Mouse (Mus musculus): ENCODE results near the gene Spryd4.
A peak's percentile ranks its signal among the peaks of the same experiment; 100 is the strongest.
"Not testable (repeated sequence)": the region's sequence is repeated elsewhere in the genome, so short reads cannot be mapped to it uniquely, and the experiment has no call there.

Gene Spryd4

DNA sequence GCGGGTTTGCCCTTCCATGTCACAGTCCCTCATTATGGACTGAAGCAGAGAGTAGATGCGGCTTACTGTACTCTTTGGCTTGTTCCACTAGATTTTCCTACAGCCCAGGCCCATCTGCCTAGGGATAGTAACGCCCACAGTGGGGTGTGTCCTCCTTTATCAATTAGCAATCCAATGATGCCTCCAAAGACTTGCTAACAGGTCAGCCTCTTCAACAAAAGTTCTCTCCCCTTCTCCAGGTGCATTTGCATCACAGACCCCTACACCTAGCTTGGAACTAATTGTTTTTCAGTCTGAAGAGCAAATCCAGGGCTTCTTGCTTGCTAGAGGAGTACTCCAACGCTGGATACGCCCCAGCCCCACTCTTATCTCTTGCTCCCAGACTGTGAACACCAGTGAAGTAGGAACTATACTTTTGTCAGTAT is 24.4 kb downstream of the Spryd4 start:
- no peak for DNase-seq (ENCODE audit: low spot score)

DNA sequence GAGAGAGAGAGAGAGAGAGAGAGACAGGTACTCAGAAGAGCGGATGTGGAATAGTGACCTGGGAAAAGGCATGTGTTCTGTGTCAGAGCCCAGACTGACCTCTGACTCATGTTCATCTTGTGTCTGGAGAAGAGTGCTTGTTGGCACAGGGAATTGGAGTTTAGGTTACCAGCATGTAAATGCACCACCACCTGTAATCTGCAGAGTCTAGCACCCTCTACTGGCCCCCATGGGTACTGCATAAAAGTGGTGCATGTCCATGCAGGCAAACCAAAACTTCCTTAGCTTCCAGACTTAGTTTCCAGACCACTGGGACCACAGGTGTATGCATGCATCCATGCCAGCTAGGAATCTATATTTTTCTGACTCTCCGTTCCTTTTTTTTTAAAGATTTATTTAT is 25.6 kb downstream of the Spryd4 start:
- peak; percentile 84 for DNase-seq (ENCODE audit: low spot score)

DNA sequence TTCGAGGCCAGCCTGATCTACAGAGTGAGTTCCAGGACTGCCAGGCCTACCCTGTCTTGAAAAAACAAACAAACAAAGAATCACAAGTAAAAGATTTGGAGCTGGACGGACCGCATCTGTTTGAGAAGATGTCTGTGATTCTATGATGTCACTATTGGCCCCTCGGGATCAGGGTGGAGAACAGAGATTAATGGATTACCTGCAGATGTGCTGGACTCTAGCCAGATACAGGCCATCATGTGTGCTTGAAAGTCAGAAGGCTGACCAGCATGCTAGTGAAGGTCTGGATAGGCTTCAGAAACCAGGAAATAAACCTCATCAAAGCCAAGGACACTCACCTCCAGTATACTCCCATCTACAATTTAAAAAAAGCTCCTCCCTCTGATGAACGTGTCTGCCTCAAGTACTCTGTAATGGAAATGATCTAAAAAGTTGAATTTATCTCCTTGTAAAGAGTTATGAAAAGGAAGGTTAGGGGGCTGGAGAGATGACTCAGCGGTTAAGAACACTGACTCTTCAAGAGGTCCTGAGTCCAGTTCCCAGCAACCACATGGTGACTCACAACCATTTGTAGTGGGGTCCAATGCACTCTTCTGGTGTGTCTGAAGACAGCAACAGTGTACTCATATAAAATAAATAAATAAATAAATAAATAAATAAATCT is 26.2 kb downstream of the Spryd4 start:
- DNase-seq (ENCODE audit: low spot score) = no peak

DNA sequence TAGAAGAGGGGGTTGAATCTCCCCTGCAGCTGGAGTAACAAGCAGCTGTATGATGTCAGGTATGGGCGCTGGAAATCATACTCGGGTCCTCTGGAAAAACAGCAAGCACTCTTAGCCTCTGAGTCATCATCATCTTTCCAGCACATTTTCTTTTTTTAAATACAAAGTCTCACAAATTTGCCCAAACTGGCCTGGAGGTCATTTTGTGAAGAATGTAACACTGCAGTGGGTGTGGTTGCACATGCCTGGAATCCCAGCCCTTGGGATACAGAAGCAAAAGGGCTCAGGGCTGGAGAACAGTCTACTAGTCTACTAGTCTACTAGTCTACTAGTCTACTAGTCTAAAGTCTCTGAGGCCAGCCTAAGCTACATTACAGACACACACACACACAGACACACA is 27.3 kb downstream of the Spryd4 start:
- no peak for DNase-seq (ENCODE audit: low spot score)

DNA sequence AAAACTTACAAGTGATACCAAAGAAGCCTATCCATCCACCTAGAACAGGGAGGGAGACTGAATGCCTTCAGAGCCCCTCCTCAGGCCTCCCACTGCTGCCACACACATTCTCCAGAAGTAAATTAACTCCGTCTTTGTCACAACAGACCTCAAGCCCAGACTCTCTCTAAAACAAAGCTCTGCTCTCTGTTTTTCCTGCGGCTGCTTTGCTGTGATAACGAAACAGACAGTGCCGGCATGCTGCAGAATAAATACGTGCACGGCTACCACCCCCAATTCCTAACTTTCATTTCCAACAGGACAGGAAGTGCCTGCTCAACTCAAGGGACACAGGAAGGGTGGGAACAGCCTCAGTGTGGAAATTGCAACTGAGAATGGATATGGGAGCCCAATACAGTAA is 31.6 kb downstream of the Spryd4 start, which contains the start of gene Rbms2:
Gene Rbms2, minus strand, starts transcription at position 309 of the 400 bp plus-strand sequence.
- DNase-seq (ENCODE audit: low spot score) = peak; percentile 82

DNA sequence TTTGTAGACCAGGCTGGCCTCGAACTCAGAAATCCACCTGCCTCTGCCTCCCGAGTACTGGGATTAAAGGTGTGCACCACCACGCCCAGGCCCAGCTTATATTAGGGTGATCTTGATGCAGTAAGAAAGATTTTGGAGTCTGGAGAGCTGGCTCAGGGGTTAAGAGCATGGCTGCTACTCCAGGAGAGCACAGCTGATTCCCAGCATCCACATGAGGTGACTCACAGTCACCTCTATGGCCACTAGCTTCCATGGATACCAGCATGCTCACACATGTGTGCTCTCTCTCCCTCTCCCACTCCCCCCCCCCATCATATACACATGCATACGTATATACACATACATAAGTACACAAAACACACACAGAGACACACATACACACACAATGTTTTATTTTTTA is 34.3 kb downstream of the Spryd4 start:
- no peak for DNase-seq (ENCODE audit: low spot score)

DNA sequence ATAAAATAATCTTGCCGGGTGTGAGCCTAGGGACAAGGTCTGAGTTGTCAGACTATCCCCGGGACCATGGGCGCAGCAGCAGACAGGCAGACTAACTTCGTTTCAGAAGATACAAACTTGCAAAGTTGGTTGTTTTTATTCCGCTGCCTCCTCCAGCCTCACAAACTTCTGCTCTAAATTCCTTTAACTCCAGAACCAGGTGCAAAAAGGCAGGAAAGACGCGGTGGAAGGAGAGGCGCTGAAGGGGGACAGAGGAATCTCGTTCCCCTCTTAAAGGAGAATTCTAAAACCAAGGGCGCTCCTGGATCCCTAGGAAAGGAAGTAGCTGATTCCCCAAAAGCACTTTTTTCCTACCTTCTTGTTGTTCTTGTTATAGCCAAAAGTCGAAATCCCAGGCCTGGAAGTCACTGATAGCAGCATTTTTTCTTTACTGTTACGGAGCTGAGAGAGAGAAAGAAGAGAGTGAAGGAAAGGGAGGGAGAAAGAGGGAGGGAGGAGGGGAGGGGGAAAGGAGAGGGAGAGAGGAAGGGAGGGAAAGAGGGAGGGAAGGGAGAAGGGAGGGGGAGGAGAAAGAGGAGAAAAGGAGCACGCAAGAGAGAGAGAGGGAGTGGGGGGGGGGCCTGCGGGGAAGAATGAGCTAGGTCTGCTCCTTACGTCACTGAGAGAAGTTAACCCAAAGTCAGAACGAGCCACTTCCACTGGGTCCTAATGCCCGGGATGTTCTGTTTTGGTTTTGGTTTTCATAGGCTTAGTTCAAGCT is 35.4 kb downstream of the Spryd4 start:
- DNase-seq (ENCODE audit: low spot score) = peak; percentile 81

DNA sequence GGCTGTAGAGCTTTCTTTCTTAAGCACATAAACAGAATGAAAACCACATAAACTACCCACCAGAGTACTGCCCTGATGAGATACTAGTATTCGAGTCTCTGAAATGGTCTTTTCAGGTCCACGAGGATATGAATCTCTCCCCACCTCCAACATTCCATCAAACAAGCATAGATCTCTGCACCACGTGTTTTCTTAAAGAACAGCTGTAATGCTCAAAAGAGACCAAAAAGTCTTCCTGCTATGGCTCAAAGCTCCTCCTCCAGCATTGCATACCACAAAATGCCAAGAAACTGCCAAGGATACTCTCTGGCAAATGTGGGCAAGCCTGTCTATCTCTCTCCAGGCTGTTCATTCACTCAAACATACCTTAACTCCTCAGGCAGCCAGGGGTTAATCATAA is 36.3 kb downstream of the Spryd4 start:
- no peak for DNase-seq (ENCODE audit: low spot score)

DNA sequence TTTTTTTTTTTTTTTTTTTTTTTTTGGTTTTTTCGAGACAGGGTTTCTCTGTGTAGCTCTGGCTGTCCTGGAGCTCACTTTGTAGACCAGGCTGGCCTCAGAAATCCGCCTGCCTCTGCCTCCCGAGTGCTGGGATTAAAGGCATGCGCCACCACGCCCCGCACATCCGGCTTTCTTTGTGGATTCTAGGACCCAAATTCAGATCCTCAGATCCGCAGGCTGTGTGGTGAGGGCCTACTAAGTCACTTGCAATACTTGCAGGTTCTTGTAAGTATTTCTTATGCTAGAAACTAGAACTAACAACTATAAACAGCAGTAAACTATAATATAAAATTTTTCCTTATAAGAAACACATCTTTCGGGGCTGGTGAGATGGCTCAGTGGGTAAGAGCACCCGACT is 40.3 kb downstream of the Spryd4 start:
- not testable (repeated sequence) for DNase-seq (ENCODE audit: low spot score)

DNA sequence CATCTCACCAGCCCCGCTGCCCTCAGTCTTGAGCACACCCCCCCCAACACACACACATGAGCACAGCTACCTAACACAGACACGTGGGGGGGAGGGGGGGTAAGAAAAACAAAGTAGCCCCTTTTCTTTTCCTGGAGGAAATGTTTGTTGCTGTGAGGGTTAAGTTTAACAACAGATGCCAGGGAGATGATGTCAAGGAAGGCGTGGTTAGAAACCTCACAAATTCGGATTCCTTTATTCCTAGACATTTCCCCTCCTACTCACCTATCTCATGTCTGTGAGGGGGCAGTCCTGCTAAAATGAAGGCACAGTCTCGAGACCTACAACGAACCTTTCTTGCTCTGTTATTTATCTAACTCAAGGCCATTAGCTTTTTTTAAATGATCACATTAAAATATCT is 44.5 kb downstream of the Spryd4 start:
- DNase-seq (ENCODE audit: low spot score) = no peak

DNA sequence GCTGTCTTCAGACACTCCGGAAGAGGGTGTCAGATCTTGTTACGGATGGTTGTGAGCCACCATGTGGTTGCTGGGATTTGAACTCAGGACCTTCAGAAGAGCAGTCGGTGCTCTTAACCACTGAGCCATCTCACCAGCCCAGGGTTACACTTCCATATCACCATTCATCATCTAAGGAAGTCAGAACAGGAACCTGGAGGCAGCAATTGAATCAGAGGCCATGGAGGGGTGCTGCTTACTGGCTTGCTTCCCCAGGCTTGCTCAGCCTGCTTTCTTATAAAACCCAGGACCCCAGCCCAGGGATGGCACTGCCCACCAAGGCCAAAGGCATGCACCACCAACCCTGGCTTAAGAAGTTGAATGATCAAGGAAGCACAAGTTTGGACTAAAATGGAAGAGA is 45.9 kb downstream of the Spryd4 start:
- DNase-seq (ENCODE audit: low spot score) = not testable (repeated sequence)
